Mouse (Mus musculus): ENCODE data around the gene Sptssb.

Gene Sptssb

DNA sequence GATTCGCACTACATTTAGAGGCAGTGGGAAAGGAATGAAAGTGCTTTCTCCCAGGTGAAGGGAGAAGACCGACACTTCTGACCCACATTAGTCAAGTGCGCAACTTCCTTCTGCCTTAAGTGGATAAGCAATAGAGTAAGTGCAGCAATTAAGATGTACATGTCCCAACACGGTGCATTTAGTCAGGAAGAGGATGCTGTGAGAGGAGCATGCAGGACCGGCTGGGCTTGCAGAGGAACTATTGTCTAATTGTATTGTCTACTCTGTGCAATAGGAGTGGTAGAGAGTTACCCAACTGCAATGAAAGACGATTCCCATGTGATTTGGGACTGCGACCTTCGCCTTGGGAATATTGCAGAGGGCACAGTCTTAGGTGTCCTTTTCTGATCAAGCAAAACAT lies 30.2 kb downstream of the Sptssb start:
- DNase-seq (ENCODE audit: low spot score) = no peak

DNA sequence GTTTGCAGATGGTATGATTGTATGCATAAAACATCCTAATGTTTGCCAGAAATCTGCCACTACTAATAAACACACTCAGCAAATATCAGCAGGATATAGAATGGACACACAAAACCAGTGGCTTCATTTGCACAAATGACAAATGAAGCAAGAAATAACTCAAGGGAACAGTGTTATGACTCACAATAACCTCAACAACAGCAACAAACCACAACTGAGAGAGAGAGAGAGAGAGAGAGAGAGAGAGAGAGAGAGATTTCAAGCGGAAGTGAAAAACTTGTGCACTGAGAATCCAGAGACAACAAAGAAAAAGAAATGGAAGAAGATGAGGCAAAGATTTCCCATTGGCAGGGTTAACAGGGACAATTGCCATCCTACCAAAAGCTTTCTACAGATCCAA lies 35.2 kb downstream of the Sptssb start:
- no peak for DNase-seq (ENCODE audit: low spot score)

DNA sequence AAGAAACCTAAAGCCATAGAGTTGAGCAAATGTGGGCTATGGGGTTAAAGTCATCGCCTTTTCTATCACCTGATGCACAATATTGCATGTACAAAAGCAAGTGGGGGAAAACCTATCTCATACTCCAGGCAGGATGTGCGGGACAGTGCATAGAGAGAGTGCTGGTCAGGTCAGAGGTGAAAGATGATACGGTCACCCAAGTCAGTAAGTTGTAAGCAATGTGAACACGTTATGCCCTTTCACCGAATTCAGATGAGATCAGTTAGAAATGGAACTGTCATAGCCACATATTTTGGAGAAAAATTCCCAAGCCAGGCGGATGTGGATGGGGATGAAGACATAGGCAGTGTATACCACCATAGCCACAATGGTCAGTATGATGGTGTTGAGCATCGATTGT lies 39.1 kb downstream of the Sptssb start:
- DNase-seq (ENCODE audit: low spot score) = no peak

DNA sequence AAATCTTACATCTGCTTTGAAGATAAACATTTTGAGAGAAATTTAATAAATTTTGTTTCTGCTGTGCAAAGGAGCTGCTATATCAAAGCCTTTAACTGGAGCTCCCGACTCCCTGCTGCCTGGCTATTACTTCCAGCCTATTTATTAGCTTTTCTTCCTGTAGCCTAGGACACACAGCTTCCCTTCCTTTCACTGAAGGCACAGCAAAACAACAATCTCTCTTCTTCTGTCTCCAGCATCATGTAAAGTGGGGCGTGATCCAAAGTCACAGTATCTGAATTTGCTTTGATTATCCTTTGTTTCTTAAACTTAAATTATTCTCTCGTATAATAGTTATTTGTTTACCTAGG lies 39.9 kb downstream of the Sptssb start:
- DNase-seq (ENCODE audit: low spot score) = no peak

DNA sequence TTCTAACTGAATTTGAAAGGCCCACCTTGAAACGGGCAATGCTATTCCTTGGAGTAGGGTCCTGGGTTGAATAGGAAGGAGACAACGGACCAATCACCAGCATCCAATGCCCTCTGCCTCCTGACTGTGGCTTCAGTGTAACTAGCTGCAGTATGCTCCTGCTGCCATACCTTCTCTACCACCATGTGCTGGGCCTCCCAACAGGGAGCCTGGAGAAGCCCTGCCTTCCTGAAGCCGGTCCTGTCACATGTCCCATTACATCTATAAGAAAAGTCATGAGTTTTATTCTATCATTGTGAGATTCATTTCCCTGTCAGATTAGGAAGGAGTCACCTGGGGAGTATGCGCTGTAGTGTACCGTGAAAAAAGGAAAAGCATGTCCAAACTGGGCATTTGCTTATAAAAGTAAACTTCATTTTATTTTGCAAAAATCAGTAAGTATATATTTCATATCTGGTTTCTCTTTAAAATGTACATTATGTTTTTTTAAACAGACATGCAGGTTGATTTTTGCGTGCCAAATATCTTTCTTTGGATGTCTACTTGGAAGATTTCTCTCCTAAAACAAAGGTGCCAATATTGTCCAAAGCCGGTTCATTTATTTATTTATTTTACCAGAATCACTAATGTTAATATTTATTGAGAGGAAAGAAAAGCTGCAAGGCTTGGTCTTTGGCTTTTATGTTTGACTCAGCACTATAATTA lies 40.4 kb downstream of the Sptssb start:
- DNase-seq (ENCODE audit: low spot score) = no peak

DNA sequence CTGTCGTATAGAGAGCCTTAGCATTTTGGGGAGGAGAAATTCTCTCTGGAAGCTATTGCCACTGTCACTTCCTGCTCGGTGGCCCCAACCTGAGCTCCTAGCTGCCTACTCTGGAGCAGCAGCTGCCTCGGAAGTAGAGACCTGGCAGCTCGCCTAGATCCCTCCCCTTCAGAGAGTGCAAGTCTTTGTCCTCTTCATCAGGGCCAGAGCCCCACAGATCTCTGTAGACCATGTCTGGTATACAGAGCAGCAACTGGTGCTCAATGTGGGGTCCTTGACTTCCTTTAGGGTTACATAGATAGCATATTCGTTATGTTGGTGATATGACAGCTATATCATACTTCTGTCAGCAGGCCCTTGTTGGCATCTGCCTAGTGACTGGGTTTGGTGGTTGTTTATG lies 41.3 kb downstream of the Sptssb start:
- no peak for DNase-seq (ENCODE audit: low spot score)

DNA sequence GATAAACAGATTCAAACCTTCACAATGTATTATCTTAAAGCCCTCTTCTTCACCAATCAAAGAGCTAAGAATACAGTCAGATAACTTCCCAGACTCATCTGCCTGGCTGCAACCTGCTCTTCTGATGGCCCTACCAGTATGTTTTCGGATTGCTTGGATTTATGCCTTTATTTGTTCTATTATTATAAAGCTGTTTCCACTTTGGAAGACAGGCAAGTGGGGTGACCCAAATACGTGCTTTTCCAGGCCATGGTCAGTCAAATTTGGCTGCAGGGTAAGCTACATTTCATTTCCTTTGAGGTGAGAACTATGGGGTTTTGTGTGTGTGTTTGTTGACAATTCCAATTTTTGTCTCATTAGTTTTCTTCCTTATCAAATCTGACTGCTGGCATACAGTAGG lies 43.2 kb downstream of the Sptssb start:
- no peak for DNase-seq (ENCODE audit: low spot score)

DNA sequence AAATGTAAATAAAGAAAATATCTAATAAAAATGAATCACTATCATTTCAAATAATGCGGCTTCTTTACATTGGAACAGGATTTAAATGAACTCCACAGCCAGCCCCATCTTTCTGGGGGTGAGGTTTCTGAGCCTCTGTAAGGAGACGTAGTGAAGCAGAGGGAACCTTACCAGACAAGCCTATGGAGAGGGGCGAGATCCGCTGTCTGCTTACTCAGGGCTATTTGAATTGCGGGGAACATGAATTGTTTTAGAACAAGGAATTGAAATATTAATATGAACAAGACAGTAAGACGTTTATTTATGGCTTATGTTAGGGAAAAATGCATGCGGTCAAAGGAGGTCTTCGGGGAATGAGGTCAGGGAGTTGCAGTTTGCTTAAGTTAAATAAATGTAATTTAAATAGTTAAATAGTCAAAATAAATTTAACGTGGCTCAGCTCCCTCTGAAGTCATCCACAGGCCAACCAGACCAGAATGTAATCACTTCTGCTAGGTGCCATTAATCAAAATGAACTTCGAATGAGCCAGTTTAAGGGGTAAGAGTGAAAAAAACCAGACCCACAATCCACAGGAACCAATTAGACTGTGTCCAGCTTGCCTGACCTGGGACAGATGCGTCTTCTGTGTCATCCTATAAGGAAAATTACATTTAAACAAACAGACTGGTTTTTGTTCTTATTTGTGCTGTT lies 46.6 kb downstream of the Sptssb start:
- no peak for DNase-seq (ENCODE audit: low spot score)

DNA sequence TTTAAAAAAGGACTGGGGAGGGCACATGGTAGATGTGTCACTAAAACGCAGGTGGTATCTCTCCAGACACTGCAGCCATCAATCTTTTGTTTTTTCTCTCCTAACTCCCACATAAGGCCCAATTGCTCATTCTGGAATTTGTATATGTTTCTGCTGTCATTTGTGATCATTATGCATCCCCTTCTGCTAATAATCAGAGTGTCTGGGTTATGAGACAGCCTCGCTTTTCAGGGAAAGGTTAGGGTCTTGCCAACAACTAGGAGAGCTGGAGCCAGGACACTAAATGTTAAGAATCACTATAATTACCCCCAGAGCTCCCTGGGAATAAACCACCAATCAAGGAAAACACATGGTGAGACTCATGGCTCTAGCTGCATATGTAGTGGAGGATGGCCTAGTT lies 47.3 kb downstream of the Sptssb start:
- no peak for DNase-seq (ENCODE audit: low spot score)

DNA sequence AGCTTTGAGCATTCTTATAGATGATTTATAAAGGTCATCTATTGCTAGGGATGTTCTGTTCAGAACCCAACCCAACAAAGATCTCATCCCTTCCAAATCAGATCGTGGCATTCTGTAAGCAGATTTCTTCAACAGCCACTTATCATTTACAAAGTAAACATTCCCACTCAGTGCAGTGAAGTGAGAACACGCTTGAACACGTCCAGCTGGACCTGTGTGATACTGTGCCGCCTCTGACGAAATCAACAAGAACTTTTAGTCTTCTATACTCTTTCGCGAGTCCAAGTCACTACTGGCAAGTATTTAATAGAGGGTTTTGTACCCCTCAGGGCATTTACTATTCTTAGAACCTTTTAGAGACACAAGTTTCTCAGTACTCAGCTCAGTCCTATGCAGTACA lies 51.3 kb downstream of the Sptssb start:
- no peak for DNase-seq (ENCODE audit: low spot score)

DNA sequence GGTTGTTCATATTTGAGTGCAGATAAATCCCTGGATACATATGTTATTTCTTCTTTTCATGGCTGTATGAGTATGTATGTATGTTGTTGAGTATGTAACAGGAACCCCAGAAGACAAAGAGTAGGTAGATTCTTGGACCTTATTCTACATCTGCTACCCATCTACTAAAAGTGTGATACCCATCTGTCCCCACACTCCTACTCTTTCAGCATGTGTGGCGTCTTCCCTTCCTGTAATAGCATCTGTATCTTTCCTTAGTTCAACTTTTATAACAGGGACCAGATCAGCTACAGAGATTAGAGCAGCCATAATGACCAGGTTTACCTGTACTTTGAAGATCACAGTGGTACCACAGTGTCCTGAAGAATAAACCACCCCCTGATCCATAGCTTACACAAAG lies 56.6 kb downstream of the Sptssb start:
- DNase-seq (ENCODE audit: low spot score) = no peak

DNA sequence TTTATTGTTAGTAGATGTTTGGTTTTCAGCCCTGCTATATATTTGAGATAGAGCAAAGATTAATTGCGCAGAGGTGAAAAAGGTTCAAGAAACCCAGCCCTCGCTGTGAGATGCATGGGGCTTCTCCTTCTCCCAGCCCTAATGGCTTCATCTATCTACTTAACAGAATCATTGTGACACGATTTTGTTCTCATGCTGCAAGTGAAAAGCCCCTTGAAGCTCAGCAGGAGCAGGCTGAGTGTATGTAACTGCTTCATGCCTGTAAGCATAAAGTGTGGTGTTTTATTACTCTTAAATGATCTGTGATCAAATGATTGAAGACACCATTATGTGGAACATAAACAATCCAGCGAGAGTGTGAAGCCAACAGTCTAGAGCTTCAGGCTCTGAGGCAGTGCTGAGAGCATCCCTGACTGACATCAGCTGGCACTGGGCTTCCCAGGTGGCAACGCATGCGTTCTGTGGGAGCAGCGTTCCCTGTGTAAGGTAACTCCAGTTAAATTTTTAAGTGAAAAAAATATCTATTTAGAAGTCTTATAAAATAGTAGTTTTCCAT lies 58.8 kb downstream of the Sptssb start:
- no peak for DNase-seq (ENCODE audit: low spot score)

DNA sequence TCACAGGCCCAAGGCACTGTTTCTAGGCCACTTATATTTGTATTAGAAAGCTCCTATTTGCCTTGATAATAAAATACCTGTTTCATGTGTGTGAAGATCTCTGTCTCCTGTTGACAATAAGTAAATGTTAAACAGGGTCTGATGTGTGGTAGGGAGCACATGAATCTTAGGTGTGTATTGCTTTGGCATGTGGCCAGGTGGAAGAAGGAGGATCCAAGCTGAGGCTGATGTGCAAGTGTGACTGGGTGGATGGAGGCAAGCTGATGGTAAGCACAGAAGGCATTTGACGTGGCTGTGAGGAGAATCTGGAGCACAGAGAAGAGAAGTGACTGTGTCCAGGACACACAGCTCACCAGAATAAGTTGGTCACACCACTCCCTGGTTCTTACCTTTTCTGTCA lies 60.6 kb downstream of the Sptssb start:
- no peak for DNase-seq (ENCODE audit: low spot score)

DNA sequence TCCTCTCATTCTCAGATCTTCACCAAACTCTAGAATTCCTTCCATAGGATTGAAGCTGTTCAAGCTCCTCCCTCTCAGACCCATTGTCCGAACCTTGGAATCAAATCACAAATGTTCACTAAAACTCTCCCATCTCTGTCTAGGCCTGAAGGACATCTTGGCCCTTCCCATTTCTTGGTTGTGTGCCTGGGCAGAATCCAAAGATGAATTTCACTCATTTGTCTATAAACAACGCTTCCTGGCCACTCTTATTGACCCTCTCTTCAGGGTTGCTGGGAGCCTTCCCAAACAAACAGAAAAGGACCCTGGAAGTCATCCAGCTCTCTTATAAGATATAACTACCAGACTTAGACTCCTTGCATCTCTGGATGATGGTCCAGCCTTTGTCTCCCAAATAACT lies 61.8 kb downstream of the Sptssb start:
- no peak for DNase-seq (ENCODE audit: low spot score)

DNA sequence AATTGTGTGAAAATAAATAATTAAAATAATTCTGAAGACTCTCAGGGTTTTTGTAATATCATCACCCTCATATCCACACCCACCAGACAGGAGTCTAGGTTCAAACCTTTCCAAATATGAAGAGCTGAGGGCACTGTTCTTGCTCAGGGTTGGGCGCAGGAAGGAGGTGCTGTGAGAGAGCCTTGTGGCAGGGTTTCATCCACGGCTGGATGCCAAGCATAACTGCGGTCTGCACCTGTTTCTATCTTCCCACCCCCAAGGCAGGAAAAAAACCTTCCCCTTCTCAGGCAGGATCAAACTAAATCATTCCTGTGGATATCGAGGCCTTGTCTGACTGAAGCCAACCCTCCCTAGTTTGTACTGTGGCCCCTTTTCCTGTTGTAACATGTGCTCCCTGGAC lies 62.2 kb downstream of the Sptssb start:
- DNase-seq (ENCODE audit: low spot score) = no peak

DNA sequence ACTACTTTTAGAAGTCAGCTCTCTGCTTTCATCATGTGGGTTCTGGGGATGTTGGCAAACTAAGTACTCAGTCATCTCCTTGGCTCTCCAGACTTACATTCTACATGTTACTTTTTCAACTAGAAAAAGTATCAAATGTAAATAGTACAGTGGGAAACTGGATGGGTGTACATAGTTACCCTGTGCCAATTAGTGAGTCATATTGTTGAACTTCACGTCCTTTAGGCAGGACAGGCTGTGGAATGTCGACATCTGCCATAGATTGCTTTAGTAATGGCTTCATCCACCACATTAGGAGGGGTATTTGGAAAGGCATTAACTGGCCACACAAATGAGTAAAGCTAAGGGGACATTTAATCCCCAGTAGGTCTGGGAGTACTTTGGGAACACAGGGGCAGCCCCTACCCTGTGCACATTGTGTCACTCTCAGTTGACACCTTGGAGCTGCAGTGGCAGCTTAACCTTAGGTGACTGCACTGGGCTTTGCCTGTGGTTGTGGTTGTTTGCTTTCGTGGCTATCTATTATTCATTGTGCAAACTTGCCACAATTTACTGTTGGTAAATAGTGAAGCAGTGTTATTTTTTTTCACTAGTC lies 66.8 kb downstream of the Sptssb start:
- no peak for DNase-seq (ENCODE audit: low spot score)

DNA sequence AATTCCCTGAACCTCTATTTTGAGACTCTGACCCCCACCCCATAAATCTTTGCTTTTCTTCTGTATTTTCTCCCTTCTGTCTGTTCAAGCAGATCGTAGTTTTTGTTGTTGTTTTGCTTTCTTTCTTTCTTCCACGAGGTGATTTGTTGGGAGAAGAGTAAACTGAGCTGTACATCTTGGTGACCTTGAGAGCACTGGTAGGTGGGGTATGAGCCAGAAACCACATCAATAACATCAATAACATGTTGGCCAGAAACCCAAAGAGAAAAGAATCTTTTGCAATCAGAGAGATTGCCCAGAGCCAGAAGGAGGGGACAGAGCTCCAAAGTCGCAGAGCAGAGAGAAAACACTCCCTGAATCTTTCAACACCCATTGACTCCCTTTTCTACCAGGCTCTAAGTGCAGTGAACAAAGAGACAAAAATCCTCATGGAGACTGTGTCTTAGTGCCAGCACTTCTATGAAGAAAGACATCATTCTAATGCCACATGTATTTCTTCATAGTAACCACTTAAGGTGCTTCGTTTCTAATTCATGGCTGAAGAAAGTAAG lies 80.4 kb downstream of the Sptssb start:
- DNase-seq (ENCODE audit: low spot score) = no peak

DNA sequence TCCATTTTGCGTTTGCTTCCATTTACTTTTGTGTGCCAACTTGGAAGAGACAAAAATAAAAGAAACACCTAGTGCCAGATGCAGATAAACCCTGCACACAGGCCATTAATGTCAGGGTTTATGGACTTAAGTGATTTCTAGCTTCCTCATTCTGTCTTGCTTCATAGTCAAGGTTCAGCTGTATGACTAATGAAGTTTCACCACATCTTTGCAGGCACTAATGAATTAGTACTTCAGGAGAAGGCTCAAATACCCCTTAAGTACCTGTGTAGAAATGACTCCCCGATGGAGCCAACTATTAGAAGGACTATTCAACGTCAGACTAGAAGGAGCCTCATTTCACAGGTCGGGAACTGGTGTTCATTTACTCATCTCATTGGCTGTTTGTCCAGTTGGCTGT lies 86.4 kb downstream of the Sptssb start:
- no peak for DNase-seq (ENCODE audit: low spot score)
